Mouse (Mus musculus): ENCODE data around the gene Fam57a. TPM values are rescaled to one million over a fixed set of nuclear protein-coding genes. Genes with fewer than 3 reads are reported as not detected.

Fam57a gene
- total RNA-seq, 2 experiments from 2014 or later, result 1.2 to 2.7 TPM

DNA sequence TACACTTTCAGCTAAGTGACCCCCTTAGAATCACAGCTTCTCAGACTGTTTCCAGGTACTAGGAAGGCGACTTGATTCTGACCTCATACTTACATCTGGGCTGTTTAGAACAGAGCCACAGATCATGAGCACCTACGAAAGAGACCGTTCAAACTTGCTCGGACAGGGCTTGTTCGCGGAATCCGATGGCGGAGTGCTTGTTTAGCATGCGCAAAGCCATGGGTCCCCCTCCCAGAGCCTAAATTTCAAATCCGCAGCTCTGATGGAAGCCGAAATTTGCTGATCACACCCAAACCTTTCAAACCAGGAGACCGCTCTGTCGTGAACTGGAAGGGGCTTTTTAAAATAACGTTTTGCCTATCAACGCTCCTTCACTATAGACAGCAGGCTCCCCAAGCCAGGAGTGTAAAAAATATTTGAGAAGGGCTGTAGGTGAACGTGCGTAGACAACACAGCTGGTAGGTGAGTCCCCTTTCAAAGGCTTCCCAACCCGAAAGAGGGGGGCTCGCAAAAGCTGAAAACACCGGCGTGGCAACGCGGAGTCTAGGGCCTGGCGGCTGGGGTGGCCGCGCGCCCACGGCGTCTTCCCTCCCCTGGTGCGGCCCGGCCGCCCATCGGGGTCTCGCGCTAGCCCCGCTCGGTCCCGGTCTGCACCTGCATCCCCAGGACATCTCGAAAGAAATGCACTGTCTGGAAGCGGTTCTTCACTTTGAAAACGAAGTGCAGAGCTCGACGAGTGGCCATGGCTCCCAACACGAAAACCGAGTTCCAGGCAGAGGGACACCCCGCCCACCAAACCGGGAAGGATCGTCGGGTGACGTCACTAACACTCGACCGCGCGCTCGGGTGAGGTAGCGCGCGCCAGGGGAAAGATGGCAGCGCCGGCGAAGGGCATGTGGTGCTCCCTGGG lies 63.7 kb downstream of the Fam57a start, which contains the start of the genes Mrm3 and Glod4:
Mrm3 (plus strand) TSS at position 815 of the 910 bp plus-strand sequence.
Glod4 (minus strand) TSS at position 825 of the 910 bp plus-strand sequence.
- ATAC-seq (replicated peaks; ENCODE audit: poor library complexity, severe bottlenecking), result peak; percentile 97

GRCm38 (mm10) chr11:76243811-76244546 lies 64.5 kb downstream of the Fam57a start:
- no peak for ATAC-seq (replicated peaks; ENCODE audit: poor library complexity, severe bottlenecking)

GRCm38 (mm10) chr11:76246439-76246838 lies 67.0 kb downstream of the Fam57a start:
- ATAC-seq (replicated peaks; ENCODE audit: poor library complexity, severe bottlenecking), result no peak

GRCm38 (mm10) chr11:76247239-76247638 lies 67.8 kb downstream of the Fam57a start:
- no peak for ATAC-seq (replicated peaks; ENCODE audit: poor library complexity, severe bottlenecking)

DNA sequence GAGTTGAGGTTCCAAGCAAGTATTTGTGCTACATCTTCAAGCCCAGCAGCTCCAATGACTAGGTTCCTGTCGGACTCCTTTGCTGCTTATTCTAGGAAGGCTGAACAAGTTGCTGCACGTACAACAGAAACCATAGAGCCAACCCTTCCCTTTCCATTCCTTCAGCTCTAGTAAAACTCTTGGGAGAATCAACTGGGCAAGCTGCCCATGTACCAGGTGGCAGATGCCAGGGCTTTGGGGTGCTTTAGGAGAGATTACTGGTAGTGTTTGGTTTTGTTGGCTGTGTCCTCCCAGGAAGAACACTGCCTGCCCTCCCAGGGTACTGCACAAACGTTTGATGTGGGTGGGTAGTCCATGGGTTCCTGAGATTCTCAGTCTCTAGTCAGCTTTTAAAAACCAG lies 72.6 kb downstream of the Fam57a start:
- no peak for ATAC-seq (replicated peaks; ENCODE audit: poor library complexity, severe bottlenecking)

DNA sequence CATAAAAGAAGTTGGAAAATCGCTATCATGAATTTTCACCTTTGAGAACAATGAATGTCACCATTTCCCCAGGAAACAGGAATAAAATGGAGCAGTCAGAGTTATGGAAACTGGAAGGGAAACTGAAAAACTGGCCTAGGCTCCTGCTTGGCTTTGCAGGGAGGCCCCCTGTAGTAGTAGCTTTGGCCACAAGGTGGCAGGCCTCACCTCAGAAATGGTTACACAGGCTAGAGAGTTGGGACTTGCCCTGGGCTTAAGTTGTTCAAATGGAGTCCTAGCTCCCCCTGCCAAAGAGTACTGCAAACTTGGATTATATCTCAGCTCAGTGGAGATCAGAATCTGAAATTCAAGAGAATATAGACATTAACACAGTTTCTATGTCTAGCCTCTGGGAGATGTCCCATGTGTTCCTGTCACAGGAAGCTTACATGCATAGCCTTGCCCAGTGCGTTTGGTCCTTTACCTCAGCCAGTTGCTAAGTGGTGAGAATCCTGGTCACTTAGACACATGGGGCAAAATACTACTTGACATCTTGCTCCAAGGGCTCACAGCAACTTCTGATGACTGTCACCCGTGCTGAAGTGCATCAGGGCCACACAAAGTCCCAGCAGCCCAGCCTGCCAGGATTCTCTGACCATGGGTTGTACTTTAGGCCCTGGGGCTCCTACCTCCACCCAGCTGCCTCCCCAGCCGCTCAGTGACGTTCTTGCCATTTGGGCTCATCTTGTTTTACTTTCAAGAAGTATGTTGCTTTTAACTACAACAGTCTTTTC lies 73.9 kb downstream of the Fam57a start:
- ATAC-seq (replicated peaks; ENCODE audit: poor library complexity, severe bottlenecking), result peak; percentile 97

- no peak for ATAC-seq (replicated peaks; ENCODE audit: poor library complexity, severe bottlenecking)
These were observed 74.4 kb downstream of the Fam57a start for GRCm38 (mm10) chr11:76253918-76254264.

GRCm38 (mm10) chr11:76255431-76256001 lies 76.0 kb downstream of the Fam57a start:
- ATAC-seq (replicated peaks; ENCODE audit: poor library complexity, severe bottlenecking), result no peak

DNA sequence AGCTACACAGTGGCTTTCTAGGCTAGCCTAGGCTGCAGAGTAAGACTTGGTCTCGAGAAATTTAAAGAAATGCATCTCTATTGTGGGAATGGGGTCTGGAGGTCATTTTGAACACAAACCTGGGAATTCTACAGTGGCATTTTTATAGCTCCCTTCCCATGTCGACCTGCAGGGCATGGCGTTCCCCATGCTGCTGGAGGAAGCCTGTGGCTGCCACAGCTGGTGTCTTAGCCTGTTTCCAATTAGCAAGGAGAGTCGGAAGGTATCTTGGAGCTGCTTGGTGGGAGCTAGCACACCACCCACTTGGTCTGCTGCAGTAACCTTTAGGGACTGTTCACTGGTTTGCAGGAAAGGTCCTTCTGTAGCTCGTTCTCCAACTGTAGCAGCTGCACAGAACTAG lies 76.7 kb downstream of the Fam57a start:
- ATAC-seq (replicated peaks; ENCODE audit: poor library complexity, severe bottlenecking), result no peak

DNA sequence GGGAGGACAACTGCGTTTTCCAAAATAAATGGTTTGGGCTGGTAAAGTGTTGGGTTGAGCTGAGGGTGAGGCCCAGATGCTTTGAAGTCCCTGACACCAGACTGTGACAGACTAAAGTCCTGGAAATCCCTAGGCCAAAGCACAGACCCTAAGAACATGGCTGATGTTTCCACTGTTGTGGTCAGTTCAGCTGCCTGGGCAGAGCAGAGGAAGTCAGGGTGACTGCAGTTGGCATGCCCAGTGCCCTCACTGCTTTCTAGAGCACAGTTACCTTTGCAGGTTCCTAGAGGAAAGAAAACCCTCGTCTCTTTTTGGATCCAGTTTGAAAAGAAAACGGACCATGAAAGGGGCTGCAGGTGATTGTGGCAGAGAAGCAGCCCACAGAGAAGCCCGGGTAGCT lies 77.9 kb downstream of the Fam57a start:
- no peak for ATAC-seq (replicated peaks; ENCODE audit: poor library complexity, severe bottlenecking)

DNA sequence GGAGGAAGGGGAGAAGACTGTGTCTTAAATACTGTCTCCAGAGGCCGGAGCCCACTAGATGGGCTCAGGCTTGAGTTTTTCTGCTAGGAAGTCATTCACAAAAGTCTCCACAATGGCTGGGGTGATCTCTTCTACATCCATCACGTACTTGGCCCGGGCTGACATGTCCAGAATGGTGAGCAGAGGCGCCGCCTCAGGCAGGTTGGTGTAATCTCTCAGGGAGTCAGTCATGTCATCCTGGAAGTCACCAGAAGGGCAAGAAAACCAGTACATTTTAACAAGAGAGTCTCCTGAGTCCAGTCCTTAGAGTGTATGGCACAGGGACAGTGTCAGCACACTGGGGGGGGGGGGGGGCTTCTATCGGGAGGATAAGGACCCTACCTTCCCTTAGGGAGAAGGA lies 79.0 kb downstream of the Fam57a start:
- no peak for ATAC-seq (replicated peaks; ENCODE audit: poor library complexity, severe bottlenecking)

- no peak for ATAC-seq (replicated peaks; ENCODE audit: poor library complexity, severe bottlenecking)
These were observed 81.0 kb downstream of the Fam57a start for GRCm38 (mm10) chr11:76260208-76261050.

- ATAC-seq (replicated peaks; ENCODE audit: poor library complexity, severe bottlenecking), result peak; percentile 85
These were observed 81.8 kb downstream of the Fam57a start for GRCm38 (mm10) chr11:76261224-76261623.

GRCm38 (mm10) chr11:76262611-76263351 lies 83.3 kb downstream of the Fam57a start:
- ATAC-seq (replicated peaks; ENCODE audit: poor library complexity, severe bottlenecking), result no peak

Other genes starting within 250 kb of the Fam57a start
- gene Rph3al, start 241.2 kb upstream of the Fam57a start, total RNA-seq (2014; fragmentation: Nextera tagmentation), result 0.28 TPM in 1 of 2 replicates, not detected in the other
- gene Rph3al, start 241.2 kb upstream of the Fam57a start, total RNA-seq (2017), result not detected in 2 replicates
- not detected in 2 replicates for gene 1700016K19Rik, start 179.8 kb upstream of the Fam57a start, total RNA-seq (2014; fragmentation: Nextera tagmentation)
- not detected in 2 replicates for gene 1700016K19Rik, start 179.8 kb upstream of the Fam57a start, total RNA-seq (2017)
- 8.1 and 14.5 TPM in 2 replicates for gene Rflnb, start 151.9 kb upstream of the Fam57a start, total RNA-seq (2014; fragmentation: Nextera tagmentation)
- 13.1 and 21.6 TPM in 2 replicates for gene Rflnb, start 151.9 kb upstream of the Fam57a start, total RNA-seq (2017)
- gene Vps53, start within 50 bp of the Fam57a start, total RNA-seq (2014; fragmentation: Nextera tagmentation), result 46.8 and 50.0 TPM in 2 replicates
- gene Vps53, start within 50 bp of the Fam57a start, total RNA-seq (2017), result 38.4 and 58.6 TPM in 2 replicates
- gene Dbil5, start 37.9 kb downstream of the Fam57a start, total RNA-seq (2014; fragmentation: Nextera tagmentation), result not detected in 2 replicates
- gene Dbil5, start 37.9 kb downstream of the Fam57a start, total RNA-seq (2017), result not detected in 2 replicates
- gene Gemin4, start 38.0 kb downstream of the Fam57a start, total RNA-seq (2014; fragmentation: Nextera tagmentation), result 21.6 and 21.9 TPM in 2 replicates
- gene Gemin4, start 38.0 kb downstream of the Fam57a start, total RNA-seq (2017), result 18.2 and 19.1 TPM in 2 replicates
- gene Mrm3, start 64.0 kb downstream of the Fam57a start, total RNA-seq (2014; fragmentation: Nextera tagmentation), result 19.7 and 26.3 TPM in 2 replicates
- 28.5 and 30.5 TPM in 2 replicates for gene Mrm3, start 64.0 kb downstream of the Fam57a start, total RNA-seq (2017)
- gene Glod4, start 64.1 kb downstream of the Fam57a start, total RNA-seq (2014; fragmentation: Nextera tagmentation), result 69.2 and 126 TPM in 2 replicates
- 302 and 358 TPM in 2 replicates for gene Glod4, start 64.1 kb downstream of the Fam57a start, total RNA-seq (2017)
- gene Nxn, start 219.5 kb downstream of the Fam57a start, total RNA-seq (2014; fragmentation: Nextera tagmentation), result 29.6 and 32.3 TPM in 2 replicates
- 24.1 and 25.5 TPM in 2 replicates for gene Nxn, start 219.5 kb downstream of the Fam57a start, total RNA-seq (2017)
- gene Timm22, start 227.3 kb downstream of the Fam57a start, total RNA-seq (2014; fragmentation: Nextera tagmentation), result 21.3 and 32.4 TPM in 2 replicates
- gene Timm22, start 227.3 kb downstream of the Fam57a start, total RNA-seq (2017), result 9.9 and 13.9 TPM in 2 replicates